Mouse (Mus musculus) T-cell, adult 2 months (primary cell): ENCODE data around the gene AI464131.

Experiments used
- DNase-seq: peaks from one replicate; pipeline ENCODE4 v3.0.0; 2022; ENCODE audit warnings: low spot score

The AI464131 gene

DNA sequence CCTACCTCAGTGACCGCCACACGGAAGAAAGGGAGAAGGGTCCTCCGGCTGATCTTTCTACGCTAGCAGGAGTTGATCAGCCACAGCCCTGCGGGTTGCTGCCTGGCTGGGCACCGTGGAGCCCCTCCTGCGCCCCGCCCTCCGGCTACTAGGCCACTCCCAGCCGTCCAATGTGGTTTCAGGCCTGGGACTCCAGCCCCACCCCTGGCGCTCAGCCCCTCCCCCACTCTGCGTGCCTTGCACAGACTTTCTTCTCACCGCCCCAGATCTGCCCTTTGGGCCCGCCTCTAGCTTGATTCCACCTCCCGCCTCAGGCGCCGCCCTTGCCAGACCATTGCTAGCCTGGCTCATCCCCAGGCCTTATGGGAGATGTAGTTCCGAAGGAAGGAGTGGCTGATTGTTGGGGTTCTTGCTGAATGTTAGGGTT, at the start of gene AI464131:
AI464131 (minus strand) TSS at position 91 of the 427 bp plus-strand sequence.
- peak; percentile 34 for DNase-seq

DNA sequence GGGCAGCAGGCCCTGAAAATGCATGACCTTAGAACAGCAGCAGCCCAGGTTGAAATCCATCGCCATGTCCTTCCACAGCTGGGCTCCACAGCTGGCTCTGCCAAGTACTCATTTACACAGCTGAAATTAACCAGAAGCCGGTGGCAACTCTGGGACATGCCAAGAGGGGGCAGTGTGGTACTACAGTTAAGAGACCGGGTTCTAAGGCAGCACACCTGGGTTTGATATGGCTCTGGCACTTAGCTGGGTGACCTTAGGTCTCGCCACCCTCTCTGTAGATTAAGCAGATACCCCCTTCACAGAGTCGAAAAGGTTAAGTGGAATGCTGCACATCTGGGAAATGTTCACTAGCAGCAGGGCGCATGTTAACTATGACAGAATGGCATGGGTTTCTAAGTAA, 49.7 kb upstream of the AI464131 start:
- peak; percentile 68 for DNase-seq

DNA sequence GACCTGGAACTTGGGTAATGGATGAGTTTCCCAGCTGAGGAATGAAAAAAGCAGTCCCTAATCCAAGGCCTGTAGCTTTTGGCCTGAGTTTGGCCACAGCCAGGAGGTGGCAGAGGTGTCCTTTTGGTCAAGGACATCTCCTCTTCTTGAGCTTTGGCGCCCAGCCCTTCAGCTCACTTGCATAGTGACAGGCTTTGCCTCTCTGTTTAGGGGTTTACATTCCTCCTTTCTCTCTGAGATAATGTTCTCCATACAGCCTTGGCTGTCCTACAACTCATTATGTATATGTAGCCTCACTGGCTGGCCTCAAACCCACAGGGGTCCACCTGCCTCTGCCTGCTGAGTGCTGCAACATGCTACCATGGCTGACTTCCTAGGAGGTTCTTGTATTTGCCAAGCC, 44.2 kb upstream of the AI464131 start:
- DNase-seq, result no peak

DNA sequence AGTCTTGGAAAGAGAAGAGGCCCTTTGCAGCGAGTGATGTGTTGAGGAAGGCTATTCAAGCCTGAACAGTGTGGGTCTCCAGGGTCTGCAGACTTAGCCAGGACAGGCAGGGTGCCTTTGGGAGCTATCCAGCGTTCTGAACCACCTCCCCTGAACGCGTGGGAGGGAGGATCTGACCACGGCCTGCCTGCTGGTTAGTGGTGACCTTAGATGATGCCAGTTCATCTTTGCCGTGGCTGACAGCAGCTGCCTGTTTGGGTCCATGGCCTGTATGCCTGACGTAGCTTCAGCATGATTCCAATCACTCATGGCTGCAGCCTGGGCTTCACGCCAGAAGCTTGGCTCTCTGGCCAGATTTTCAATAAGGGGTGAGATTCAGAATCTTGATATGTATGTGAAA, 43.1 kb upstream of the AI464131 start:
- no peak for DNase-seq

DNA sequence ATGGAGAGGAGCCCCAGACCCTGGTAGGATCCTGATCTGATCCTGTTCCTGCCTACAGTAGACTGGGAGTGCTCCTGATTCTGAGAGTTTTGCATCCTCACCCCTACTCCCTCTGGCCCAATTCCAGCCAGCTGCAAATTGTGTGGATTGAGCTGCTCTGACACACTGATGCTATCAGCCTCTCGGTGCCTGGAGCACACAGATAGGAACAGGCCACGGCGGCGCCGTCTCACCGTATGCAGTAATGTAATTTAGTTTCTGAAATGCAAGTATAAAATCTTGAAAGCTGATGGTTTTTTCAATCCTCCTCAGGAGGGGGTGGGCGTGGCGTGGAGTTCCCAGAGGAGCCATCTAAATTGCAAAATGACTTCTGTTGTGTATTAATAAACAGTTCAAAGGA, 39.3 kb upstream of the AI464131 start:
- no peak for DNase-seq

DNA sequence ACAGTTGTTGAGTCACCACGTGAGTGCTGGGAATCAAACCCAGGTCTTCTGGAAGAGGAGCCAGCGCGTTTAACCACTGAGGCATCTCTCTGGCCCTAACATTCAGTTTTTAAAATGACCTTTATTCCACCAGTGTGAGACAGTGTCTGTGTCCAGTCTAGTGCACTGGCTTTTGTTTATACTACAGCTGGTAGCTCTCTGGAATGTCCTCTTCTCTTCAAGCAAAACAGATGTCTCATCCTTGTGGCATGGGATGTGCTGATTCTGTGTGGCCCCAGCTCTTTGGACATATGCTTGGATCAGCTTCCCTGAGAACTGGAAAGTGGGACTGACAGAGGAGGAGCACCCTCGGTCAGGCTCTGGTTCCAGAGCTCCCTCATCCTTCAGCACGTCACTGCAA, 32.0 kb upstream of the AI464131 start:
- no peak for DNase-seq

DNA sequence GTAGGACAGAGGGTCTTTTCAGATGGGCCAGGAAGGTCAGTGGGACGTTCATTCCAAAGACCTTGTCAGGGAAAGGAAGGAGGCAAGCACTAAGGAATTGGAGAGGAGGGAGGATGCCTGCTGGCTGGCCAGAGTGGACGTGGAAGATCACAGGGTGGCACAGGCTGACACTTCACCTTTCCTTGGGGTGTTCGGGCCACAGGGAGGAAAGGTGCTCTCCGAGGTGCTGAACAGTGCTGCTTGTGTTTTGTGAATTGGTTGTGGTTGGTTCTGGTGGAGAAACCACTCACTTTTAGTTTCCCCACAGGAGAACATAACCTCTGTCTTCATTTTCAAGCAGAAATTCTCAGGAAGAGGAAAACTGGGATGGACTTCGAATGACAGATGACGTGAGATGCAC, 29.5 kb upstream of the AI464131 start:
- DNase-seq, result no peak

DNA sequence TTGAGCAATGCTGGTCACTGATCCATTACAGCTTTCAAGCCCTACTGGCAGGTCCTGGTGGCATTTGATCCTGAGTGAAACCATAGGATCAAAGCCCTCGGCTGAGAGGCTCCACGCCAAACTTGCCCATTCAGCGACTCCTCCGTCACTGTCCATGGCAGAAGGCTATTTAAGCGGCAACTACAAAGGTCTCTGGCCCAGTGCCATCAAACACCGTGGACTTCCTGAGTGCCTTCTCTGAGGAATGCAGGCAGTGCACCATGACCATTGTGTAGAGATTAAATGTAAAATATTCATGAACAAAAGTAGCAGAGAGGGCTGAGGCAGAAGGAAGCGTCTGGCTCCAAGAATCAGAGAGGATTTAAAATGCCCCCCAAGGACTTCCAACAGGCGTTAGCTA, 25.1 kb upstream of the AI464131 start:
- no peak for DNase-seq

DNA sequence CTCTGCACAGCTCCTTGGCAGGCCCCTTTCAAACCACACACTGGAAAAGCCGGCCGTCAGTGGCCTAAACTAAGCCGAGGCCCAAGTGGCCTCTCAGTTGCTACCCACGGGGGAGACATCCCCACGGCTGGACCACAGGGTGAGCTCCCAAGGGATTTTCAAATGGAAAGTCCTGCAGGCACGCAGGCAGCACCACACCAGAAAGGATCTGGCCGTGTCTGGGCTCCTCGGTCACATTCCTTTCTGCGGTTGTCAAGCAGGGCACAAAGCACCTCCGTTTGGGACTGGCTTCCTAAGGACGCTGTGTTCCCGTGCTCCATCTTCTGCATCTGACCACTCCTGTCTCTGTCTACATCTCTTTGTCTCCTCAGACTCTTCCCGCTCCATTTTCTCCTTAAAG, 24.2 kb upstream of the AI464131 start:
- no peak for DNase-seq

DNA sequence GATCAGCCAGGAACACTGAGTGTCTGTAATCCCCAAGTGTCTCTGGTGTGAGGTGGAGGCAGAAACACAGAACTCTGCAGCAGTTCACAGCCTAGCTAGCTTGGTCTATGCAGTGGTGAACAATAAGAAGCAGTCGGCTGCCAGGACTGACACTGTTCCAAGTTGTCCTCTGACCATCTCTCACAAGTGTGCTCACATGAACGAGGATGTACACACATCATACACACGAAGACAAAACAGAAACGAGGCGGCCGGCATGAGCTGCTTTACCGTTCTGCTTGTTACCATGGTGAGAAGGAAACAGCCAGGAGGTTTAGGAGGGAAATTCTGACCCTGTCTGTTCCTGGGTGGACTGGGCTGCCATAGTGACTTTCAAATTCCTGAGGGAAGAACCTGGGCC, 23.7 kb upstream of the AI464131 start:
- no peak for DNase-seq

DNA sequence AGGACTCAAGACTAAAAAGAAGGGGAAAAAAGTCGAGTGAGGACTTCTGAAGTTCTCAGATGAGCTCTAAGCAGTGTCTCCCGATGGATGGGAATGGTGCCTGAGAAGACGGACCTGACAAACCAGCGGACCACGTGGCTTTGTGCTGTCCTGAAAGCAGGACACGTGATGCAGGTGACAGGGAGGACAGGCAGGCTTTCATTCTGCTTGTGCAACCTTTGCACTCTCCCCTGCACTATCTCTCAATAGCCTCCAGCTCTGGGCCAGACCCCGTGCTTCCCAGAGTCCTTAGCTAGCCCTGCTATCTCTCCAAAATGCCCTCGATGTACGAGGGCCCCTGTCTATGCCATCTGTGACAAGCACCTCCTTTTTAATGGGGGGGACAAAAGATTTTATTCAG, 22.0 kb upstream of the AI464131 start:
- no peak for DNase-seq

DNA sequence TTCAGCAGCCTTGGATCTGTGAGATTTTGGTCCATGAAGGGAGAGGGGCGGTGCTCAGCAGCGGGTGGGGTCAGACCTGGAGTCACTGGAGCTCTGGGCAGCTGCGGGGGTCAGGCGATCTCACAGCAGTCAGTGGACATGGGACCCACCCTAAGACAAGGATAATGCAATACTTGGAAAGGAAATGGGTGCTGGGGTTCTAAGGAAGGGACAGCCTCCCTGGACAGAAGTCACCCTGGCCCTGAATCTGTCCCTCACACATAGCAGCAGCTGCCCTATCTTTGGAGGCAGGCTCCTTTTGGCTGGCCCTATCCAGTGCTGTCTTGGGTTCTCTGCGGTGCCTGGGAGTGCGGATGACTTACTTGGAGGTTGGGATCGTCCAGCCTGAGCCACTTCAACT, 21.0 kb upstream of the AI464131 start:
- no peak for DNase-seq

DNA sequence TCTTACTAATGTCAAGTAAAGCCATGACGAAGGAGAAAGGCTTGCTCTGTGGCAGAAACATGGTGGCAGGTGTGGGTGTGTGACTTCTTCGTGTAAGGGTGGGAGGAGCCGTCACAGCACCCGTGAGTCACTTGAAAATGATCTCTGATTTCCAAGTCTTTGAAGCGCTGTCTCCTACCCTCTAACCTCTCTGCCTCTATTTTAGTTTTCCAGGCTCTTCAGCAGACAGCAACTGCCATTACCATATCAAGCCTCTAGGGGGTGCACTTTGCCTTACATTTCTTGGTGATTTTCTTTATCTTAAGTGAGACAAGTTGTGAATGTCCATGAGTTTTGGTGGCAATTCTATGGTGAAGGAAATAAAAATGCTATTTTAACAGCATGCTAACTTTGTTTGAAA, 19.9 kb upstream of the AI464131 start:
- peak; percentile 22 for DNase-seq

DNA sequence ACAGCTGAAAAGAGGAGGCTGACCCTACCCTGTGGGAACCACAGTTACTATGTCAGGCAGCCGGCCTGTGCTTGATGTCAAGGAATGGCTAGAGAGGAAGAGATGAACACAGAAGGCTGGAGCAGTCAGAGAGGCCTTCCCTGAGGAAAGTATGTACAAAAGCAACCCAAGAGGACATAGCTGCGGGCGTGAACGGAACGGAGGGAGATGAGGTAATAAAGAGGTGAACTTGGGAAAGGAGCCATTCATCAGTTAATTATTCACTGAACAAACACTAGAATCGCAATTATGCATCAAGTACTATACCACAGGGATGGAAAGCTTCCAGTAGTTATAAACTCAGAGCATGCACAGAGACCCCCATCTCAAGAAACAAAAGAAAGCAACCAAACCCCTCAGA, 19.3 kb upstream of the AI464131 start:
- no peak for DNase-seq

DNA sequence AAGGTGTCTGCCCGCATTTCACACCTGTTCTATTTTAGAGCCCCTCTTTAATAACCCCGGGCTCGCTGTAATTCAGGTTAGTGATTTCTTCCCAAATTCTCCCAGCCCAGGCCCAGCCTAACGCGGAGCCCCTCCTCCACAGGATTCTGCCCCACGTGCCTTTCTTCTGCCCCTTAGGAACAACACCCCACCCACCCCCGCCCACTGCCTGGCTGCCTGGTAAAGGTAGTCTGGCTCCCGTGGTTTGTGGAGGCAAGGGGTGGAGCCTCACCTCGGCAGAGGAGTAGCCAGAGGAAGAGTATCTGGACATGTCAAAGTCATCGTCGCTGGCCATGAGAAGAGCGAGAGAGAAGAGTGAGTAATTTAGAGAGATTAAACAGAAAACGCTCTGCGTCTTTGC, 17.8 kb upstream of the AI464131 start:
- no peak for DNase-seq

DNA sequence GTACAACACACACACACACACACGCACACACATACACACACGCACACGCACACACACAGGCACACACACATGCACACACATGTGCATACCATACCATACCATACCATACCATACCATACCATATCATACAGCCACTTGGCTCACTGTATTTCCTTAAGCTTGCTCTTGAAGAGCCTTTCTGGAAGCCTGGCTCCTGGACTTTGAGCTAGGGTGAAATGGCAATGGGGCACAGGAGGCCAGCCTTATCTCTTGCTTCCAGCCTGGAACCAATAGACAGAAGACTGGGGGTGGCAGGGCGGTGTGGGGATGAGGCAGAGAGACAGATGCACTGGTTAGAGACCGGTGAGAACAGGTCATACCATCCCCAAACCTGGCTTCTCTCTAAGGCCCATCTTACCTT, 16.3 kb upstream of the AI464131 start:
- DNase-seq, result no peak

DNA sequence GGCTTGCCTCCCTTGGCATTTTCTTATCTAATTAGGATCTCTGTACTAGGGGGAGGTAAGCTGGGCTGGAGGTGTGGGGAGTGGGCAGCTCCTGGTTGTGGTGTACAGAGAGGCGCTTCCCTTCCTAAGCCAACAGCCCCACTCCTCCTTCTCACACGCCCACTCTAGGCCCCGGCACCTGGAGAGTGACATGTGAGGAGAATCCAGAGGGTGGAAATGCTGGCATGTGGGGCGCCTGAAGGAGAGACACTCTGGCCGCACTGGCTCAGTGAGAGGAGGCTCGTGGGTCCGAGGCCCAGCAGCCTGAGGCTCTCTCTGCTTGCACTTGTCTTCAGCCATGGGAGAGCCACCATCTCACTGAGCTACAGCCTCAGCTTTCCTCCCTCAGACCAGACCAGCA, 15.5 kb upstream of the AI464131 start:
- DNase-seq, result no peak

DNA sequence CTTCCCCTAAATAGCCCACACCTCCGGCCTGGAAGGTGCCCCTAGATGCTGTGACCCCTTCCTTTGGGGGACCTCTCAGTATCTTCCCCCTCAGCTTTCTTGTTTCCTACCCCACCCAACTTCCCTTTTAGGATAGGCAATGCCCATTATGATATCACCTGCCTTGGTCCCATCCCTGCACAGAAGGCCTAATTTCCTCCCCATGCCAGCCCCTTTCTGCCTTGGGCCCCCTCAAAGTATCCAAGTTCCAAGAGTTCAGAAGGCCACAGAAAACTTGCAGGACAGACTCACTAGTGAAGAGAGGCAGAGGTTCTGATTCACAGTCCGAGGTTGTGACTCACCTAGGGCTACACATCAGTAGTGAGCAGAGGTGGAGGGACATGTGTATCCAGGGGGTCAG, 14.4 kb upstream of the AI464131 start, which contains the start of gene 1110017D15Rik:
1110017D15Rik (minus strand) TSS at position 101 of the 400 bp plus-strand sequence.
- no peak for DNase-seq

DNA sequence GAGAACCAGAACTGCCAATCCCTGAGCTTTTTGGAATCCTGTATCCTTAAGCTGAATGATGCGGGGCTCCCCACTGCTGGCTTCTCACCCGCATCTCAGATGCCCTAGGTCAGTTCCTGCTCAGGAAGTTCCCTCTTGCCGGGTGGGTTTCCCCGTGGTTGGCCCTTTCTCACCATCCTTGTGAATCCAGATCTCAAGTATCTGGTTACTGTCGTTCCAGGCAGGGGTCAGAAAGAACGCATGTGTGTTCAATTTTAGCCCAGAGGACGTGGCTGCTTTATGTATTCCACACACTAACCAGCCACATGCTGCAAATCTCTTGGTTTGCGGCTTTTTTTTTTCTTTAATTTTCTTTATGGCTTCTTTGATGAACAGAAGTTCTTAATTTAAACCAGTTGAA, 10.8 kb upstream of the AI464131 start:
- no peak for DNase-seq

DNA sequence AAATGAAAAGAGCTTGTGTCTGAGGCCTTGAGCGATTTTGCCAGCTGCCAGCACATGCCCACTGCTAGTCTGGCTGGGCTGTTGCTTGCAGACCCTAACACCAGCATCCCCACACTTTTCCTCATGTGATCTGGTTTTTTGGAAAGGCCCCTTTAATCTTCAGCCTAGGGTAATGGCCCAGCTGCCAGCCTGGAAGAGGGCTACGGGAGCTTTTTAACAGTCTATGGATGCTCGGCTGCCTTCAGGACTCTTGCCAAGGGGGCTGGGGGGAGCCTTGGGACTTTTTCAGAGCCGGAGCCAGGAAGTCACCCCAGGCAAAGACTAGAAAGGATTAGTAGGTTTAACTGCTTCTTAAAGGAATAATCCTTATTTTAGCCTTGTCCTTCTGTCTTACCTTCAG, 10.4 kb upstream of the AI464131 start:
- DNase-seq, result no peak

DNA sequence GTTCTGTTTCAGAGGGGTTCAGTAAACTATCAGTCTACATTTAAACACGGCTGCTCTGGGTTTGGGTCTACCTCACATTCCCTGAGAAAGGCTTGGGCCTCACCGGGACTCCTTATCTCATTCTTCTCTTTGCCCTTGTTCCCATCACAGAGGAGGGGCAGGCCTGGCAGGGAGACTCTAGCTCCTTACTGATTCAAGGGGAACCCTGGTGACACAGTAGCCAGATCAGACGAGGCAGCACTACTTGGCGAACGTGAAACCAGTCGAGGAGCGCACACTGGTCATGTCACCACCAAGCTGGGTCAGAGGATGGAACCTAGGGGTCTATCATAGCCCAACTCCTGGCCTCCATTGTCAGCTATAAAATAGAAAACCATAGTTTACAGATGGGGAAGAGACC, 5.1 kb upstream of the AI464131 start:
- DNase-seq, result no peak

DNA sequence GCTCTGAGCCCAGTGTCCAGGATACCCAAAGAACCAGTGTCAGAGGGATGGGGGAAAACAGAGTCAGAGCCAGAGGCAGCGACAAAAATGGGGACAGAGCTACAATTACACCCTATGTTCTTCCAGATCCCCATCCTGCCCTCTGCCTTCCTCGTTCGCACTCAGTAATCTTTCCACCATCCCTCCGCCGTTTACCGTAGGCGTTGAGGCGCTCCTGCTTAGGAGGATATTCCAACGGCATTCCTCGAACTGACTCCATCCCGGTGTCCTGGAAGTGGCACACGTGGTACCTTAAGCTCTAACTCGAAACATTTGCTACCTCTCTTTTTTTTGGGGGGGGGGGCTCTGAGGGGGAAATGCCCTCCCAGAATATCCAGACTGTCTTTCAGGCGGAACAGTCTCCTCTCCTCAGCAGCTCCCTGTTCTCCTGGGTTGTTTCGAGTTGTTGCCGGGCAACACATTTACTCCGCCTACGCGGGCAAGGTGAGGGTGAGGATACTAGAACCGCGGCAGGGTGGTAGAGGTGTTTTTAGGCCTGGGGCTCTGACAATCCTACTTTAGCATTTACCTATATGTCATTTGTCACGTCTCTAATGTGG, 4.5 kb upstream of the AI464131 start:
- no peak for DNase-seq

DNA sequence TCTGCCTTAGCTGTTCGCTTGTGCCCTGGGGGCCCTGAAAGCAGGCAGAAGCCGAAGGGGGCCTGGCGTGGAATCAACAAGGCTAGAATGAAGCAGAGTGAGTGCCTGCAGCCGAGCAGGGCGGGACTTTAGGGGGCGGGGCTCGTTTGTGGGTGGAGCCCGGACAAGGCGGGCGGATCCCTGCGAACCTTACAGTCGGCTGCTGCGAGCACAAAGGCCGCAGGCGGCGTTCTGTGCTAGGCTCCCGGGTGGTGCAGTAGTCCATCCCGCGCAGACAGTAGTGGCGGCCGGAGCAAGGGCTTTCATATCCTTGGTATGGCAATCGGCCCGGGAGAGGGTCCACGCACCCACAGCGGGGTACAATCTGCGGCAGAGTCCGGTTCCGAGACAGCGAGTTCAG, 4.0 kb upstream of the AI464131 start:
- DNase-seq, result peak; percentile 69

DNA sequence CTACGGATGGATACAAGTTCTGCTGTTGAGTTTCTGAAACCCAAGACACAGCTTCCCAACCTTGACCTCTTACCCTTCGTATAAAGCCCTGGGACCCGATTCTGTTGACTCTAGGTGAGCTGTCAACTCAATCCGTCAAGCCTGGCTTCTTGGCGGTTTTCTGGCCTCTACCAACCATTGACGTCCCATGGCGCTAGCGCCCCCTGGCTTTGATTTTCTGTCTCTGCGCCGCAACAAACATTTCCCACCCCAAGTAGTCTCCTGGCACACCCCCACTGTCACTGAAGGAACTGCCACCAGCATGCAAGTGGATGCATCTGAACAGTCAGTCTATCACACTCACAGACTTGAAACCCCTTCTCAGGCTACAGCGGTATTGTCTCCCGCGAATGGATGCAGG, 3.3 kb upstream of the AI464131 start:
- DNase-seq, result peak; percentile 37

DNA sequence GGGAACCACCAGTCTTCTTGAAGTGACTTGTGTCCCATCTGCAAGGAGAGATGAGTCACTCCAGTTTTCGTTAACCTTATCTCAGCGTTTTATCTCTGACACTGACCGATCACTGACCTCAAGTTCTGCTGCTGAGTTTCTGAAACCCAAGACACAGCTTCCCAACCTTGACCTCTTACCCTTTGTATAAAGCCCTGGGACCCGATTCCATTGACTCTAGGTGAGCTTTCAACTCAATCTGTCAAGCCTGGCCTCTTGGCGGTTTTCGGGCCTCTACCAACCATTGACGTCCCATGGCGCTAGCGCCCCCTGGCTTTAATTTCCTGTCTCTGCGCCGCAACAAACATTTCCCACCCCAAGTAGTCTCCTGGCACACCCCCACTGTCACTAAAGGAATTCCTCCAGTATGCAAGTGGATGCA, 2.3 kb upstream of the AI464131 start:
- DNase-seq, result no peak
